Mouse (Mus musculus): Measurements from ENCODE around the gene Stab1. TPM values are rescaled to one million over a fixed set of nuclear protein-coding genes. Genes with fewer than 3 reads are reported as not detected.
A peak's percentile ranks its signal among the peaks of the same experiment; 100 is the strongest.

Gene Stab1
- total and polyA plus RNA-seq, 3 experiments, result 0.44 TPM; not detected in 2

GRCm38 (mm10) chr14:31137791-31138190, 30.6 kb downstream of the Stab1 start:
- Histone ChIP-seq H3K9me3 (replicated peaks) (0 out of 2 replicates have a peak, but pooled peaks cover 3% of the 10 kb centered on the region), H3K27me3 (ENCODE audit: insufficient read depth, low read length) (no peaks in the 10 kb centered on the region; the same call in 1 of the 2 replicates), H3K4me1 (ENCODE audit: insufficient read depth, low read depth, low read length) (peaks cover 69% of the 10 kb centered on the region), H3K4me3 (ENCODE audit: low read depth, low read length) (no peak overlapping the region), H3K36me3 (replicated peaks) (peaks cover 98% of the 10 kb centered on the region)
- ATAC-seq (ENCODE audit: extremely low read depth, insufficient number of reproducible peaks, low FRiP score, poor library complexity, severe bottlenecking) (no peak), DNase-seq (ENCODE audit: low spot score) (no peak)
- no peak for TF ChIP-seq GATA2 (IDR thresholded peaks at IDR 0.05; ENCODE audit: borderline replicate concordance, low read depth, low read length)
- no peak for TF ChIP-seq POLR2AphosphoS5 (IDR thresholded peaks at IDR 0.05; ENCODE audit: insufficient replicate concordance, low read depth, low read length)
- no peak for TF ChIP-seq CTCF (IDR thresholded peaks at IDR 0.05; ENCODE audit: low read depth, low read length)
- TF ChIP-seq TAL1 (conservative IDR thresholded peaks at IDR 0.05; ENCODE audit: low read depth, low read length), result no peak
- TF ChIP-seq GATA1 (IDR thresholded peaks at IDR 0.05; ENCODE audit: borderline replicate concordance, low read length), result no peak

GRCm38 (mm10) chr14:31137281-31137595, 31.2 kb downstream of the Stab1 start:
- Histone ChIP-seq H3K4me3 (ENCODE audit: low read depth, low read length) (no peak overlapping the region), H3K27me3 (ENCODE audit: insufficient read depth, low read length) (no peaks in the 10 kb centered on the region; the same call in 1 of the 2 replicates), H3K4me1 (ENCODE audit: insufficient read depth, low read depth, low read length) (peaks cover 74% of the 10 kb centered on the region), H3K9me3 (replicated peaks) (0 out of 2 replicates have a peak, but pooled peaks cover 3% of the 10 kb centered on the region), H3K36me3 (replicated peaks) (peaks cover 99% of the 10 kb centered on the region)
- ATAC-seq (ENCODE audit: extremely low read depth, insufficient number of reproducible peaks, low FRiP score, poor library complexity, severe bottlenecking) (no peak), DNase-seq (ENCODE audit: low spot score) (no peak)
- no peak for TF ChIP-seq TAL1 (conservative IDR thresholded peaks at IDR 0.05; ENCODE audit: low read depth, low read length)
- TF ChIP-seq GATA2 (IDR thresholded peaks at IDR 0.05; ENCODE audit: borderline replicate concordance, low read depth, low read length), result no peak
- no peak for TF ChIP-seq GATA1 (IDR thresholded peaks at IDR 0.05; ENCODE audit: borderline replicate concordance, low read length)
- no peak for TF ChIP-seq CTCF (IDR thresholded peaks at IDR 0.05; ENCODE audit: low read depth, low read length)
- TF ChIP-seq POLR2AphosphoS5 (IDR thresholded peaks at IDR 0.05; ENCODE audit: insufficient replicate concordance, low read depth, low read length), result no peak

GRCm38 (mm10) chr14:31136411-31137280, 31.8 kb downstream of the Stab1 start:
- H3K4me1 ChIP-seq (ENCODE audit: insufficient read depth, low read depth, low read length), result peaks cover 80% of the 10 kb centered on the region
- no peak for ATAC-seq (ENCODE audit: extremely low read depth, insufficient number of reproducible peaks, low FRiP score, poor library complexity, severe bottlenecking)
- DNase-seq (ENCODE audit: low spot score), result no peak
- no peak overlapping the region for H3K4me3 ChIP-seq (ENCODE audit: low read depth, low read length)
- TF ChIP-seq GATA1 (IDR thresholded peaks at IDR 0.05; ENCODE audit: borderline replicate concordance, low read length), result no peak
- TF ChIP-seq TAL1 (conservative IDR thresholded peaks at IDR 0.05; ENCODE audit: low read depth, low read length), result no peak
- no peak for TF ChIP-seq POLR2AphosphoS5 (IDR thresholded peaks at IDR 0.05; ENCODE audit: insufficient replicate concordance, low read depth, low read length)
- no peak for TF ChIP-seq GATA2 (IDR thresholded peaks at IDR 0.05; ENCODE audit: borderline replicate concordance, low read depth, low read length)
- TF ChIP-seq CTCF (IDR thresholded peaks at IDR 0.05; ENCODE audit: low read depth, low read length), result no peak
- no peaks in the 10 kb centered on the region; the same call in 1 of the 2 replicates for H3K27me3 ChIP-seq (ENCODE audit: insufficient read depth, low read length)
- H3K36me3 ChIP-seq (replicated peaks), result peaks cover 95% of the 10 kb centered on the region
- H3K9me3 ChIP-seq (replicated peaks), result 0 out of 2 replicates have a peak, but pooled peaks cover 3% of the 10 kb centered on the region

GRCm38 (mm10) chr14:31135495-31136410, 32.7 kb downstream of the Stab1 start:
- Histone ChIP-seq H3K4me3 (ENCODE audit: low read depth, low read length) (no peak overlapping the region), H3K4me1 (ENCODE audit: insufficient read depth, low read depth, low read length) (peaks cover 83% of the 10 kb centered on the region), H3K9me3 (replicated peaks) (no peaks in the 10 kb centered on the region), H3K36me3 (replicated peaks) (peaks cover 86% of the 10 kb centered on the region), H3K27me3 (ENCODE audit: insufficient read depth, low read length) (no peaks in the 10 kb centered on the region; the same call in 1 of the 2 replicates)
- DNase-seq (ENCODE audit: low spot score) (no peak), ATAC-seq (ENCODE audit: extremely low read depth, insufficient number of reproducible peaks, low FRiP score, poor library complexity, severe bottlenecking) (no peak)
- TF ChIP-seq GATA2 (IDR thresholded peaks at IDR 0.05; ENCODE audit: borderline replicate concordance, low read depth, low read length) (no peak), TAL1 (conservative IDR thresholded peaks at IDR 0.05; ENCODE audit: low read depth, low read length) (no peak), POLR2AphosphoS5 (IDR thresholded peaks at IDR 0.05; ENCODE audit: insufficient replicate concordance, low read depth, low read length) (no peak), GATA1 (IDR thresholded peaks at IDR 0.05; ENCODE audit: borderline replicate concordance, low read length) (no peak), CTCF (IDR thresholded peaks at IDR 0.05; ENCODE audit: low read depth, low read length) (no peak)

GRCm38 (mm10) chr14:31134015-31135000, 34.1 kb downstream of the Stab1 start:
- Histone ChIP-seq H3K36me3 (replicated peaks) (peaks cover 71% of the 10 kb centered on the region), H3K4me3 (ENCODE audit: low read depth, low read length) (peak overlapping the region; percentile 97; the same call in 1 of the 2 replicates), H3K27me3 (ENCODE audit: insufficient read depth, low read length) (no peaks in the 10 kb centered on the region; the same call in 1 of the 2 replicates), H3K4me1 (ENCODE audit: insufficient read depth, low read depth, low read length) (peaks cover 88% of the 10 kb centered on the region), H3K9me3 (replicated peaks) (no peaks in the 10 kb centered on the region)
- DNase-seq (ENCODE audit: low spot score) (no peak), ATAC-seq (ENCODE audit: extremely low read depth, insufficient number of reproducible peaks, low FRiP score, poor library complexity, severe bottlenecking) (no peak)
- TF ChIP-seq GATA1 (IDR thresholded peaks at IDR 0.05; ENCODE audit: borderline replicate concordance, low read length), result no peak

Data from G1E (cell line).